Mouse (Mus musculus) lung, postnatal 4 days (tissue): ENCODE results near the gene 1700018G05Rik.
"Not testable (repeated sequence)": the region's sequence is repeated elsewhere in the genome, so short reads cannot be mapped to it uniquely, and the experiment has no call there.

ENCODE experiments used
- DNase-seq, 2 experiments: peaks; one replicate each; pipeline ENCODE4 v3.0.0; 2021

The 1700018G05Rik gene

GRCm38 (mm10) chrX:102928072-102928471 is at the start of gene 1700018G05Rik:
1700018G05Rik (plus strand) TSS chrX:102928372.
- DNase-seq, result not testable (repeated sequence)

- not testable (repeated sequence) for DNase-seq
Measured at GRCm38 (mm10) chrX:102908587-102908986, 19.6 kb upstream of the 1700018G05Rik start, which contains the start of the genes Dmrtc1a and 1700011M02Rik. Dmrtc1a (minus strand) TSS chrX:102908687. 1700011M02Rik (plus strand) TSS chrX:102908905.

GRCm38 (mm10) chrX:102914823-102915222 is 13.3 kb upstream of the 1700018G05Rik start:
- DNase-seq, result not testable (repeated sequence)

- peak in 1 of 2 experiments; percentile 10 for DNase-seq
Measured at GRCm38 (mm10) chrX:102926707-102927106, 1.5 kb upstream of the 1700018G05Rik start.

- DNase-seq, result no peak
Measured at GRCm38 (mm10) chrX:102932992-102933570, 4.9 kb downstream of the 1700018G05Rik start.

- peak; percentile 39 to 54 for DNase-seq
Measured at GRCm38 (mm10) chrX:102933571-102934394, 5.6 kb downstream of the 1700018G05Rik start.

- no peak for DNase-seq
Measured at GRCm38 (mm10) chrX:102934395-102934764, 6.2 kb downstream of the 1700018G05Rik start.

- no peak for DNase-seq
Measured at GRCm38 (mm10) chrX:102936743-102937142, 8.6 kb downstream of the 1700018G05Rik start.

- DNase-seq, result not testable (repeated sequence)
Measured at GRCm38 (mm10) chrX:102950136-102950535, 22.0 kb downstream of the 1700018G05Rik start.

GRCm38 (mm10) chrX:102958917-102959316 is 30.7 kb downstream of the 1700018G05Rik start:
- DNase-seq, result no peak

GRCm38 (mm10) chrX:102960581-102960980 is 32.4 kb downstream of the 1700018G05Rik start:
- DNase-seq, result no peak
